Mouse (Mus musculus) CD4-positive naive resting alpha-beta T cell, adult 76 days (primary cell): ENCODE results near the gene Fen1. TPM values are rescaled to one million over a fixed set of nuclear protein-coding genes. Genes with fewer than 3 reads are reported as not detected.

Source experiments
- total RNA-seq: library from RNA; stranded (reverse); gene quantifications from one replicate; pipeline ENCODE4 v1.2.4, GENCODE M21; 2023

Gene Fen1
- total RNA-seq: 21.3 TPM

GRCm38 (mm10) chr19:10203848-10204615 is at the start of gene Fen1, which contains the start of gene Tmem258:
Gene Fen1, minus strand, starts transcription at chr19:10204169.
Gene Tmem258, plus strand, starts transcription at chr19:10204014.

GRCm38 (mm10) chr19:10240654-10241305 is 36.8 kb upstream of the Fen1 start, which contains the start of gene Myrf:
Gene Myrf, minus strand, starts transcription at chr19:10240748.

GRCm38 (mm10) chr19:10182670-10183298 is 21.2 kb downstream of the Fen1 start, which contains the start of gene Fads1:
Gene Fads1, plus strand, starts transcription at chr19:10182888.

Other genes with a start within 250 kb of the Fen1 start
- 1,083 TPM for gene Fth1, start 223.6 kb downstream of the Fen1 start, total RNA-seq
- gene Best1, start 202.5 kb downstream of the Fen1 start, total RNA-seq: not detected
- 0.73 TPM for gene Rab3il1, start 202.5 kb downstream of the Fen1 start, total RNA-seq
- 0.64 TPM for gene Fads3, start 162.6 kb downstream of the Fen1 start, total RNA-seq
- 0.18 TPM for gene Fads2, start 102.4 kb downstream of the Fen1 start, total RNA-seq
- gene Fads1, start 21.3 kb downstream of the Fen1 start, total RNA-seq: 12.7 TPM
- 101 TPM for gene Tmem258, start 155 bp downstream of the Fen1 start, total RNA-seq
- not detected for gene Myrf, start 36.6 kb upstream of the Fen1 start, total RNA-seq
- gene Dagla, start 100.7 kb upstream of the Fen1 start, total RNA-seq: not detected
- gene Syt7, start 184.9 kb upstream of the Fen1 start, total RNA-seq: not detected